Mouse (Mus musculus) left cerebral cortex, adult 8-10 months (tissue): ENCODE results near the gene Nfatc2. TPM values are rescaled to one million over a fixed set of nuclear protein-coding genes. Genes with fewer than 3 reads are reported as not detected.

Experiments
- DNase-seq, 2 experiments: peaks; one replicate each; pipeline ENCODE4 v3.0.0; 2022; ENCODE audit warnings: low spot score in 2 of 2
- total RNA-seq, 4 experiments: library from RNA; stranded (reverse); gene quantifications; 2 replicates each; pipeline ENCODE4 v1.2.4; 2022

Gene Nfatc2
- total RNA-seq, 4 experiments from 2014 or later, result 15.2 to 16.8 (median 15.6) TPM

- DNase-seq, result no peak
Observed at GRCm38 (mm10) chr2:168532061-168532833, 69.2 kb downstream of the Nfatc2 start.

- DNase-seq, result no peak
Observed at GRCm38 (mm10) chr2:168528551-168528950, 72.9 kb downstream of the Nfatc2 start.

- DNase-seq, result no peak
Observed at GRCm38 (mm10) chr2:168527430-168527792, 74.0 kb downstream of the Nfatc2 start.

- DNase-seq, result no peak
Observed at GRCm38 (mm10) chr2:168526547-168527429, 74.7 kb downstream of the Nfatc2 start.

GRCm38 (mm10) chr2:168525391-168526154 is 75.9 kb downstream of the Nfatc2 start:
- DNase-seq, result no peak

GRCm38 (mm10) chr2:168524905-168525381 is 76.5 kb downstream of the Nfatc2 start:
- peak; percentile 41 to 87 for DNase-seq

- no peak for DNase-seq
Observed at GRCm38 (mm10) chr2:168522247-168522646, 79.2 kb downstream of the Nfatc2 start.

GRCm38 (mm10) chr2:168520771-168521170 is 80.7 kb downstream of the Nfatc2 start:
- DNase-seq, result no peak

- no peak for DNase-seq
Observed at GRCm38 (mm10) chr2:168519589-168519988, 81.9 kb downstream of the Nfatc2 start.

GRCm38 (mm10) chr2:168518256-168518659 is 83.2 kb downstream of the Nfatc2 start:
- no peak for DNase-seq

- no peak for DNase-seq
Observed at GRCm38 (mm10) chr2:168517774-168518173, 83.7 kb downstream of the Nfatc2 start.

GRCm38 (mm10) chr2:168516717-168517116 is 84.7 kb downstream of the Nfatc2 start:
- no peak for DNase-seq

- no peak for DNase-seq
Observed at GRCm38 (mm10) chr2:168515466-168515865, 86.0 kb downstream of the Nfatc2 start.

GRCm38 (mm10) chr2:168514131-168514530 is 87.3 kb downstream of the Nfatc2 start:
- no peak for DNase-seq

- DNase-seq, result no peak
Observed at GRCm38 (mm10) chr2:168511529-168511928, 89.9 kb downstream of the Nfatc2 start.

GRCm38 (mm10) chr2:168508469-168509198 is 92.8 kb downstream of the Nfatc2 start:
- no peak for DNase-seq

- no peak for DNase-seq
Observed at GRCm38 (mm10) chr2:168504431-168505182, 96.8 kb downstream of the Nfatc2 start.

- DNase-seq, result no peak
Observed at GRCm38 (mm10) chr2:168503735-168504134, 97.7 kb downstream of the Nfatc2 start.

- no peak for DNase-seq
Observed at GRCm38 (mm10) chr2:168500750-168501149, 100.7 kb downstream of the Nfatc2 start.

GRCm38 (mm10) chr2:168500244-168500643 is 101.2 kb downstream of the Nfatc2 start:
- no peak for DNase-seq
